Mouse (Mus musculus): ENCODE data around the gene D430019H16Rik.
A peak's percentile ranks its signal among the peaks of the same experiment; 100 is the strongest.

Gene D430019H16Rik

DNA sequence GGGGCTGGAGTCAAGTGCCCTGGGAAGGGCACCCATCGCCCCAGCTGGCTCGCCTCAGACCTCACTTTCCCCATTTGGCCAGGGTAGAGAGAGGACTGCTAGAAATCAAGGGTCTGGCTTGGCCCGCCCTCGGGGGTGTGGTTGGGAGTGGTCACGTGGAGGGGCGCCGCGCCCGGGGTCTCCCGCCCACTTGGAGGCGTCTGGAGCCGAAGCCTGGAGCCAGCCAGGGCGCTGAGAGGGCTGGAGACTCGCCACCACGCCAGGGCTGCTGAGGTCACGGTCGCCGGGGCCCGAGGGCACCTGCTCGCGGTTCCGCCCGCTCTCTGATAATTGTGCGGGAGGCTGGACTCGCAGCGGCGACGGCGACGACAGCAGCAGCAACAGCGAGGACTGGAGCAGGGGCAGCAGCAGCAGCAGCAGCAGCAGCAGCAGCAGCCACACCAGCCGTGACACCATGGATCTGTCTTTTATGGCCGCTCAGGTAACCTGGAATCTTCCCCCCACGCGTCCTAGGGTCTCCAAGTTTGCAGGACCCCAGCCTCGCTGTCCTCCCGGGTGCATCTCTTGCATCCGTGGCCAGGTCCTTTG is at the start of gene D430019H16Rik:
Gene D430019H16Rik, plus strand, starts transcription at position 187 of the 588 bp plus-strand sequence.
- peak in 1 of 2 experiments; percentile 70 for DNase-seq (ENCODE audit: low spot score in 2 of 2)

DNA sequence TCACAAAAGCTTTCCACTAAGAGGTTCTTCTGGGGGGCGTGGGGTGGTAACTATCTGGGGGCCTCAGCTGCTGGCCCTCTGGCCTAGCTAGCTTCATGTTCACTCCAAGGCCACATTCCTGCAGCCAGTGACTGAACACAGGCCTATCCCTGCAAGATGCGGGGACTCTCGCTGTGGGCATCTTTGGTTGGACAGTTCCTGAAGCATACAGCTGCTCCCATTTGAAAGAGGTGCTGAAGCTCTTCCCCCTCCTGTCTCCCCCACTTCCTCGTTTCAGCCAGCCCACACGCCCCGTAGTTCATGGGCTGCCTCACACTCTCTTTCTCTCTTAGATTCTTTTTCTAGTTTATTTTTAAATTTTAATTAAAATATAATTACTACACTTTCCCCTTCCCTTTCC is 47.6 kb upstream of the D430019H16Rik start:
- no peak for DNase-seq (ENCODE audit: low spot score in 2 of 2)

DNA sequence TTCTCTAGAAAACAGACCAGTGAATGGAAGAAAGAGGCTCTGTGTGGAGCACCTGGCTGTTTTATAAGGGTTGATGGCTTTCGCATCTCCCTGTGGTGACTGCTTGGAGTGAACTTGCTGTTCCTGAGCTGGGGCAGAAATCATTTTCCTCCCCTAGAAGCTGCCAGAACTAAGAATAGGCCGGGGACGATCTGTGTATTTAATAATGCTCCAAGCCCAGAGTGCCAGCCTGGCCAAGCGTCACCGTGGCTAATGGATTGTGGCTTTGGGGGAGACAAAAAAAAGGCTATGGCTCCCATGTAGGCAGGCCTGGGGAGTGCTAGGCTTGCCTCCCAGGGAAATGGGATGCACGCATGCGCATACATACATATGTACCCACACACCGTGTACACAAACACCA is 39.7 kb upstream of the D430019H16Rik start:
- no peak for DNase-seq (ENCODE audit: low spot score in 2 of 2)

DNA sequence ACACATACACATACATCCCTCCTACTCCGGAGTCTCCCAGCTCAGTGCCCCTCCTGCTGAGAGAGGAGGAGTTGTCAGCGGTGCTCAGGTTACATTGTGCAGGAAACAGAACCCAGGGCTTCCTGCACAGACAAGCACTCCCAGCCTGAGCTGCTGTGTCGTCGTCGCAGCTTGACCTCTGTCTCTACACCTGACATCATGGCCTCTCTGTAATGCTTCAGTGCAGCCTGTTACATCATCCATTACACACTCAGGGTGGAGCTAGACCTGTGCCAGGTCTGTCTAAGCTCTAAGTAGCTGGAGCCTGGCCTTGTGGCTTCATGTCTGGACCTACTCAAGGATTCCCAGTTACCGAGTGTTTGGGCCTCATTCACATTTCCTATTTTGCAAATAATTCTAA is 33.2 kb upstream of the D430019H16Rik start:
- DNase-seq (ENCODE audit: low spot score in 2 of 2) = no peak

DNA sequence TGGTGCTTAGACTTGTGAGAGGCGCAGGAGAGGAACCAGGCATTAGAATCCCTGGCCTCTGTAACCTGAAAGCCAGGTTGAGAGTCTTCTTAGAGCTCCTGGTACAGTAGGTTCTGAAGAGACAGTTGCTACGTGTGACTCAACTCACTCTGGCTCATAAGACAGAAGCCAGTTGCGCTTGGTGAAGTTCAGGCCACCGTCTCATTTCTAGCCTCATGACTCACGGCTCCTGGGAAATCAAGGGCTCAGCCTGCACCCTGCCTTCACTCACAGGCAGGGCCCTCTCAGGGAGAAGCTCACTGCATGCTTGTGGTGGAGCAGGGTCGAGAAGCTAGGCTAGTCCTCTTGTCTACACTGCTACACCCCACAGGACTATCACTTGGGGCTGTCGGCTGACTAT is 27.1 kb upstream of the D430019H16Rik start:
- DNase-seq (ENCODE audit: low spot score in 2 of 2) = no peak

DNA sequence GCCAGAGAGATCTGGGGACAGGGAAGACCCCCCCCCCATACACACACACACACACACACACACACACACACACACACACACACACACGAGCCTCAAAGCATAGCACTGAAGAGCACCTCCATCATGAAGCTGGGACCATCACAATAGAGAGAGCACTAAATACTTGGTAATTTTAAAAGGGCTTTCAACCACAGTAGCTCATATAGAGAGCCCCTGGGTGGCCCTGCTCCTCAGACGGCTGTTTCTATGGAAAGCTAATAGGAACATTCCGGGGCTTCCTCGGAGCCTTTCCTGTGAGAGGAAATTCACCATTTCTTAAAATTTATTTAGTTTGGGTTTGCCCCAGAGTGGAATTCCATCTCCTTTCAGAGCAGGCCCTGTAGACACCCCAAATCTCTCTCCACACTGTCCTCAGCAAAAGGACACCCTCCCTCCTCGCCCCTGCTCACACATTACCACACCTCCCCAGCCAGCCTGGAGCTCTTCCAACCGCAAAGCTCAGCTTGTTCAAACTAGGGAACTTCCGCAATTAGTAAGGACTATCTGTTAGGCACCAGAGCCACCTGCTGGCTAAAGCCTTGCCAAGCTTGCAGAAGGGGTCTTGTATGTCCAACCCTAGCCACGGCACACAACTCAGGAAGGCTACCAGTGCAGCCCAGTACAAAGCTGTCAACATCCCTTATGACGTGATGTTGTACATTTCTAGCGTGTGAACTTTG is 26.5 kb upstream of the D430019H16Rik start:
- peak; percentile 61 to 72 for DNase-seq (ENCODE audit: low spot score in 2 of 2)

DNA sequence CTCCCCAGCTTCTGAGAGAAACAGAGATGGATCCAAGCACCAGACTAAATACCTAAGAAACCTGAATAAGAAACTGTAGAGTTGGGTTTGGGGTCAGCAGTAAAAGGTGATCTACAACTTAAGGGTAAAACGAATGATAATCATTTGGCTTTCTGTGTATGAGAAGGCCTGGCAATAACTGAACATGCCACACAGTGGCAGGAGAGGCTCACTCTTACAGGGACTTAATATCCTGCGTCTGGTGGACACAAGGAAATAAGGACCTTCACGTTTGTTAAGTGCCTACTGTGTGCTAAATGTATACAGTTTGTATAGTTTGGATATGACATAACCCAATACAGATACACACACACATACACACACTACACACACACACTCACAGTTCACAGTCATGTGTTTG is 21.8 kb upstream of the D430019H16Rik start:
- no peak for DNase-seq (ENCODE audit: low spot score in 2 of 2)

DNA sequence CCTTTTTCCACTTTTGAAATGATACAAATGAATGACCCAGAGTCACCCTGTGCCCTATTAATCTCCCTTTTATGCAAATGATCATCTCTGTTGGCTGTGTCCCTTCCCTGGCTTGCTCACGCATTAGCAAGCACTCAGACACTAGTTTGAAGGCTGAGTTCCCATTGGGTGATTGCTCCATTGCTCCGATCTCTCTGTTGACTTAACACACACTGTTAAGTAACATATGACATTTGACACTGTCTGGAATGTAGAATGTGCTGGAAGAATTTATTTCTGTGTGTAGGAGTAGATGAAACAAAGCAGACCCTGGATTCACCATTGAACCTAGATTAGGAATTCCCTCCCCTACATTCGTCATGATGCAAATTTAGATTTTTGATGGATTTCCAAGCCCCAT is 20.8 kb upstream of the D430019H16Rik start:
- no peak for DNase-seq (ENCODE audit: low spot score in 2 of 2)

DNA sequence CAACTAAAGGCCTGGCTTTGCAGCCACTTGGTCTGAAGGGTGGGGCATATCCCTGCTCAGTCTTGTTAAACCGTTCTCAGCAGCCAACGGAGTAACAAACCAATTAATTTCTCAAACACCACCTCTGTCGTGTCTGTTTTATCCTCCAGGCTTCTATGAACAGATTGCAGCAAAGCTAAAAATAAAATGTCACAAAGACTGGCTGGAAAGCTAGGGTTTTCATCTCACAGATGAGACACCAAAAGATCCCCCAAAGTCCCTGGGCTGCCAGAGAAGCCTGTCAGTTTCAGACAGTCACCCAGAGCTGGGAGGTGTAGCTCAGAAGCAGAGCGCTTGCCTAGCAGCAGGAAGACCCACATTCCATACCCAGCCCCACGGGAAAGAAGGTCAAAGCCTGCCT is 15.4 kb upstream of the D430019H16Rik start:
- peak; percentile 33 to 57 for DNase-seq (ENCODE audit: low spot score in 2 of 2)

DNA sequence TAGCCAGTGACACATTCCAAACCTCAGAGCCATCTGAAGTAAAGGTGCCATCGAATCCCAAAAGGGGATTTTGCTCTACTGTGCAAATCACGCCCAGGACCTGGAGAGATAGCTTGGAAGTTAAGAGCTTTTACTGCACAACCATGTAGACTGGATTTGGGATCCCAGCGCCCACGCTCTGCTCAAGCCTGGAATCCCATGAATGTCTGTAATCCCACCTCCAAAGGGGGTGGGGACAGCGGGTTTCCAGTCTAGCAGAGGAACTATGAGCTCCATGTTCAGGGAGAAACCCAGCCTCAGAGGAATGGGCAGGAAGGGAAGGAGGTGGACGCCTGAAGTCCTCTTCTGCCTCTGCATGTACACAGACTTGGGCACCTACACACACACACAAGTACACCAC is 13.7 kb upstream of the D430019H16Rik start:
- no peak for DNase-seq (ENCODE audit: low spot score in 2 of 2)

DNA sequence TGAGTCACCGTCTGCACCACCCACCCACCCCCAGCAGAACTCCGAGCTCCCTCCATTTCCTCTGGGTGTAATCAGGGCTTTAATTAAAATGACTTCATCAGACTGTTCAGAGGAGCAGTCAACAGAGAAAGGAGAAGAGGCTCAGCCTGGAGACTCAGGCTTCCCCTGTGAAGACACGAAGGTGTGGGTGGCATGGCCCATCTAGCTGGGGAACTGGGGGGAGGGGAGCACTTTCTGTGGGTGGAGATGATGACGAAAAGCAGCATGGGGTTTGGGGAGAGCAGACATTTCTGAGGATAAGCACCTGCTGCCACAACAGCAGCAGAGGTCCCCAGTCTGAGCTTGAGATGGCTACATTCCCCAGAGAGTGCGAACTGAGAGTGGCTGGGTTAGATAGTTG is 10.1 kb upstream of the D430019H16Rik start:
- no peak for DNase-seq (ENCODE audit: low spot score in 2 of 2)

DNA sequence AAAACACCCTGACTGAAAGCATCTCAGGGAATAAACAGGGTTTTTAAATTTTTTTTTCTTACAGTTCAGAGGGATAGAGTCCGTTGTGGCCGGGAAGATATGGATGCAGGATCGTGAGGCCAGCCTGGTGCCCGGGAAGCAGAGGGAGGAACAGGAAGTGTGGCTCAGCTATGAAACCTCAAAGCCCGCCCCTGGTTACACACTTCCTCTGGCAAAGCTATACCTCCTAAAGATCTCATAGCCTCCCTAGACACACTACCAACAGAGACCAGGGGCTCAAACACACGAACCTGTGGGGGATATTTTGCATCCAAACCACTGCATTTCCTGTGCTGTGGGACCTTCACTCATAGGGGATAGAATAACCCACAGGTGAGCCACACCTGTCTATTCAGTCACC is 7.9 kb upstream of the D430019H16Rik start:
- DNase-seq (ENCODE audit: low spot score in 2 of 2) = no peak

DNA sequence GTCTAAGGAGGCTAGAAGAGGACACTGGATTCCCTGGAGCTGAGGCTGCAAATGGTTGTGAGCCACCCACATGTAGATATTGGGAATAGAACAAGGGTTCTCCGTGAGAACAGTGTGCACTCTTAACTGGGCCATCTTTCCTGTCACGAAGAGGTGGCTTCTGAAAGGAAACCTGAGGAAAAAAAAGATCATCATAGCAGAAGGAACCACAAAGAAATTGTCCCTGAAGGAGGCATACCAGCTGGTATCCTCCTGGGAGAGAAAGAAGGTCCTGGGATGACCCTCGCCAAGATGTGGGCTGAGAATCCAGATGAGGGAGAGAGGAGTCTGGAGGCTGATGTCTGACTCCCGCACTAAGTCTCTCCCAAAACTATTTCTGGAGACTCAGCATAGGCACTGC is 4.4 kb upstream of the D430019H16Rik start:
- peak in 1 of 2 experiments; percentile 72 for DNase-seq (ENCODE audit: low spot score in 2 of 2)

DNA sequence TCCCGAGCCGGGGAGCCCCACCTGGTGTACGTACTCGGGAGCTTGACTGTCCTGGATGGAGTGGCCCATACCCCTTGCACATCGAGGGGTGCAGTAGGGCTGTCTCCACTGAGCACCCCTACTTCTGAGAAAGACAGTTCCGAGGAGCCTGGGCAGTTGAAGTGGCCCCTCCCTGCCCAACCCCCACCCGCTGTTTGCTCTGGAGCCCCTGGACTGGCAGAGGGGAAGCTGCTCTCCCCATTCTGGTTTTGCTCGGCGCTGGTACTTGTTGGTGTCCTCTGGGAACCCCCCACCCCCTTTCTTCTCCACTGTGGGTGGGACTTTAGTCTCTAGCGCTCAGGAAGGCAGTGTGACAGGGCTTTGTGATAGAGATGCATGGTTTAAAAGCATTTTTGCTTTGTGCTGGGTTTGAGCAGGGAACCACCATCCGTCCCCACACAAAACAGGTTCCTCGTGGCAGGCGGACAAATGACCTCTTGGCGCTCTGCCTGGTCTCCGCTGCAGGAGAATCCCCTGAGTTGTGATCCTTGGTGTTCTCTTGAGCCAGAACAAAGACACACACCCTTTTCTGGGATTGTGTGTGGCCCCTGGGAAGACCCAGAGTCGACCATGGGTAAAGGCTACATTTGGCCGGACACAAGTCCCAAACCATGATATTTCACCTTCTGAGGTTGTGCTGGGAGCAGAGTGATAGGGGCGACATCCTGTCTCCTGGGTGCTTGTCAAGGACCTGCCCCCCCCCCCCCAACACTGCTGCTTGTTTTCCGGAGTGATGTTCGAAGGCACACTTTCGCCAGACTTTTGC is 804 bp downstream of the D430019H16Rik start:
- DNase-seq (ENCODE audit: low spot score in 2 of 2) = no peak

DNA sequence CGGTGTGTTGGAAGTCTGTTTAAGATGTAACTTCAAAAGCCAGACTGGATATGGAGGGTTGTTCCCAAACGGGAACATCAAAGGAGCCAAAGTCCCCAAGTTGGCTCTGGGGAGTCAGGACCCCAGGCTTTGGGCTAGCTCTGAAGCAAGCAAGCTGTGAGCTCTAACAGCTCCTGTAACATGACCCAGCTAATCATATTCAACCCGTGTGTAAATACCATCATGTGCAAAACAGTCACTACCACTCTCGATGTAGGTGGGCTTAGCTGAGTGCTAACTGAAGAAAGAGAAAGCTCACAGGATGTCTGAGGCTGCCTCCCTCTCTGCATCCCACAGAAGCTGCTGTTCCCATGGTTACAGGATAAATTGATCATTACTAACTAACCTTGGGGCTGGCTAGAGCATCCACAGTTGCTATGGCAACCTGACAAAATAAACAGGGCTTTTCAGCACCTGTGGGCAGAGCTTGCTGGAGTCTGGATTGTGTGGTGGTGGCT is 1.5 kb downstream of the D430019H16Rik start:
- no peak for DNase-seq (ENCODE audit: low spot score in 2 of 2)

DNA sequence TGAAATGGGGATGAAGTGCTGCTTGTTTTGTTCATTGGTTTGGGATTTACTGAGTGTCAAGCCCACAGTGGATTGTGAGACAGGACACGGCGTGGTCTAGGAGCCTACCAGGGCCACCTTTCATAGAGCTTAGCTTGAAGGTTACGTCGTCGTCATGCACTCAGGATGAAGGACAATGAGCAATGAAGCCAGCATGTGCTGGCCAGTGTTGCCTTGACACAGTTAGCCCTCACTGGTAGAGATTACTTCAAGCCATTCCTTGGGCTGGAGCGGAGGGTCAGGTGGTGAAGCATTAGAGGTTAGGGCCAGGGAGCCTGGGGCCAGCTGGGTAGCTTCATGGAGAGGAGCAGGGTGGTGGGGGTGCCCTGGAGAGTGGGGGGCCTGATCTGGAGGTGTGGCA is 5.1 kb downstream of the D430019H16Rik start:
- DNase-seq (ENCODE audit: low spot score in 2 of 2) = no peak

DNA sequence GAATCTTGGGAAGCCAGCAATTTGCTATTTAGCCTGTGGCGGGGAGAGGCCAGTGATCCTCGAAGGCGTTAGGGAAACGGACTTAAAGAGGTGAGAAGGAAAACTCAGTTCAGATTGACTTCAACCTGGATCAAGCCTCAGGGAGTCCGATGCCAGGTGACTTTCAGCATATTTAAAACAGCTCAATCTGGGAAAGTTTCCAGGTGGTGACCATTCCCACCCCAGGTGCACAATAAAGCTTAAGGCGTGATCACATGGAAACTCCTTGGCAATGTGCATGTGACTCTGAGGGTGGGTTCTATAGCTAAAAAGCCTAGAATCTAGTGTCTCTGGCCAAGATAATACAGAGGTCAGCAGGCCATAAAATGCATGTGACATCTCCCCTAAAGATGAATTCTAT is 7.4 kb downstream of the D430019H16Rik start:
- no peak for DNase-seq (ENCODE audit: low spot score in 2 of 2)

DNA sequence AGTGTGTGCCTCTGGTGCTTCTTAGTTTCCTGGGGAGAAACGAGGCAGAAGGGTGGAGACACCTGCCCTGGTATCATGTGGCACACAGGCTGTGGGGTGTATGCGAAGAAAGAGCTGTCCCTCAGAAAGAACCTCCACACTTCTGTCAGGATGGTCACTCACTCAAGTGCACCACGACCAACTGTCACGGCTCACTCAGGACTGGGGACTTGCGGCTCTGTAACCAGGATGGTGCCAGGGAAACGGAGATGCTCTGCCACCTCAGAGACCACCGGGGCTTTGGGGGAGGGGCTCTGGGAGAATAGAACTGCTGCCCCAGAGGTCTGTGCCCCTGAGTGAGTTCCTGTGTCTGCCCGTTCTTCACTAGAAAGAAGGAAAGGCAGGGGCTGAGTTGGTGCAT is 15.4 kb downstream of the D430019H16Rik start:
- DNase-seq (ENCODE audit: low spot score in 2 of 2) = no peak

DNA sequence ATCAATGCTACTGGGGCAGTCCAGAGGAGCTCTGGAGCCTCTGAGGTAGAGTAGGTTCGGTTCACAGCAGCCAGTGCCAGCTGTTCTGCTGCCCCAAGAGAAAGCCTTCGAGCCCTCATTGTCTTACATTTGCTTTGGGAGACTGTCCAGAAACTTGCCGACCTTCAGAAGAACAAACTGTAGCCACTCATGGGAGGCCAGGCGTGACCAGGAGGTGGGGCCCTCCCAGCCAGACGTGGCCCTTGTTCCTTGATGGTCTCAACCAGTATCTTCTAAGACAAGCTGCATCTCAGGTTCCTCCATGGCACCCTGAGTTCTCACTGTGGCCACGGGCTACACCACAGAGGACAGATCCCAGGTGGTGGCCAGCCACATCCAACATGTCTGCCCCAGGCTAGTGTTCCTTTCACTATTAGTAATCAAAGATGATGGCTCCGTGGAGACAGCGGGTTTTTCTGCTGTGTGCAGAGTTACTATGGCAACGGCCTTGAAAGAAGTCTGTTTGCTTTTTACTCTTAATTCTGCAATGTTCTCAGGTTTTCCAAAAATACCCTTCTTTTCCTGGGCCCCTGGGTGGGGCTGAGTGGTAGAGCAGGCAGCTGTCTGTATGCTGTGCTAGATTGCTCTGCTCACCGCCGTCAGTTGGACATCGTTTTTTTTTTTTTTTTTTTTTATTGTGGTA is 21.7 kb downstream of the D430019H16Rik start:
- peak; percentile 44 to 66 for DNase-seq (ENCODE audit: low spot score in 2 of 2)

DNA sequence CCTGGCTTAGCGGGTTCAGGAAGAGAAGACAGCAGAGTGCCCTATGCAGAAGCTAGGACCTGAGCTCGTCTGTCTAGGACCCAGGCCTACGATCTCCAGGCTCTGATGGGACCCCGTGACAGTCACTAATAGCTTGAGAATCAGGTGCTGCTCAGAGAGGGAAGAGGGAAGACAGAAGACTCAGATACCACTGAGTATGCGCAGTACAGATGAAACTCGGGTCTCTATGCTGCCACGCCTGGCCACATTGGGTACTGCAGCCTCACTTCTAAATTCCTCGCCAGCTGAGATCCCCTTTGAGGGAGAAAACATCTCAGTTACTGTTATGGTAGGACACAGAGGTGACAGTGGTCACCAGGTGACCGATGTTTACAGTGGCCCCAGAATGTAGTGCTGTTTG is 22.8 kb downstream of the D430019H16Rik start:
- peak in 1 of 2 experiments; percentile 56 for DNase-seq (ENCODE audit: low spot score in 2 of 2)

DNA sequence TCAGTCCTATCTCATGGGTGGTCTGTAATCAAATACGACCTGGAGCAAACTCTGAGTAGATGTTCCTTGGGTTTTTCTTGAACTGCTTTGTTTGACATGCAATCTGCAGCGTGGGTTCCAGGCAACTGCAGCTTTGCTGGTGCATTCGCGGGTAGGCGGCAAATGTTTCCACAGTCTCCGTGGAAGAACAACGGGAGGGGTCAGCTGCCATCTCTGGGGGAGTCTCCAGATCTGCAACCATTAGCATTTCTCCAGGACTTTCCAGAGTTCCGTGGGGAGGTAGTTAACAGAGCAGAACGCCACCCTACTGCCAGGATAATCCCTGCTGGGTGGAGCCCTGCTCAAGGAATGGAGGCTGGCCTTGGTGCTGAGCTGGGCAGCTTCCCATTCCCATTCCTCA is 23.3 kb downstream of the D430019H16Rik start:
- no peak for DNase-seq (ENCODE audit: low spot score in 2 of 2)

DNA sequence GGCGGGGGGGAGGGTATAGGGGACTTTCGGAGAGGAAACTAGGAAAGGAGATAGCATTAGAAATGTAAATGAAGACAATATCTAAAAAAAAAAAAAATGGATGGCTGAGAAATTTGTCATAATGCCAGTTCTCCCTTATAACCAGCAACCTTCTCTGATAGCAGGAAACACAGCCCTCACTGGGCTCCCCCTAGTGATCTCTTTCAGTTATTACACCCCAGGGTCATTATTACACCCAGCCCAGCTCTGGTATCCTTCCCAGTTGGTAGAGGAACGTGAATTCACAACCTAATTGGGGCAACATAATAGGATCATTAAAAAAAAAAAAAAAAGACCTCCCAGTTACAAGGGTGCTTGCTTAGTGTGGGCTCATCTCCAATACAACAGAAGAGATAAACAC is 29.8 kb downstream of the D430019H16Rik start:
- DNase-seq (ENCODE audit: low spot score in 2 of 2) = no peak
